Mouse (Mus musculus) natural killer cell, adult 2 months (primary cell): ENCODE measurements around the gene Dnaja1.
A peak's percentile ranks its signal among the peaks of the same experiment; 100 is the strongest.

ENCODE experiments used
- DNase-seq, 2 experiments: peaks; one replicate each; pipeline ENCODE4 v3.0.0; 2022; ENCODE audit warnings: low spot score in 2 of 2

Gene Dnaja1

GRCm38 (mm10) chr4:40735351-40735750 lies 13.4 kb downstream of the Dnaja1 start:
- DNase-seq: no peak

GRCm38 (mm10) chr4:40757157-40757779 lies 35.3 kb downstream of the Dnaja1 start:
- DNase-seq: no peak

- DNase-seq: peak; percentile 93 to 96
These were observed 36.0 kb downstream of the Dnaja1 start, which contains the start of gene Smu1 for GRCm38 (mm10) chr4:40757780-40758420. Gene Smu1, minus strand, starts transcription at chr4:40757923.

GRCm38 (mm10) chr4:40759876-40760275 lies 37.9 kb downstream of the Dnaja1 start:
- DNase-seq: peak in 1 of 2 experiments; percentile 13

DNA sequence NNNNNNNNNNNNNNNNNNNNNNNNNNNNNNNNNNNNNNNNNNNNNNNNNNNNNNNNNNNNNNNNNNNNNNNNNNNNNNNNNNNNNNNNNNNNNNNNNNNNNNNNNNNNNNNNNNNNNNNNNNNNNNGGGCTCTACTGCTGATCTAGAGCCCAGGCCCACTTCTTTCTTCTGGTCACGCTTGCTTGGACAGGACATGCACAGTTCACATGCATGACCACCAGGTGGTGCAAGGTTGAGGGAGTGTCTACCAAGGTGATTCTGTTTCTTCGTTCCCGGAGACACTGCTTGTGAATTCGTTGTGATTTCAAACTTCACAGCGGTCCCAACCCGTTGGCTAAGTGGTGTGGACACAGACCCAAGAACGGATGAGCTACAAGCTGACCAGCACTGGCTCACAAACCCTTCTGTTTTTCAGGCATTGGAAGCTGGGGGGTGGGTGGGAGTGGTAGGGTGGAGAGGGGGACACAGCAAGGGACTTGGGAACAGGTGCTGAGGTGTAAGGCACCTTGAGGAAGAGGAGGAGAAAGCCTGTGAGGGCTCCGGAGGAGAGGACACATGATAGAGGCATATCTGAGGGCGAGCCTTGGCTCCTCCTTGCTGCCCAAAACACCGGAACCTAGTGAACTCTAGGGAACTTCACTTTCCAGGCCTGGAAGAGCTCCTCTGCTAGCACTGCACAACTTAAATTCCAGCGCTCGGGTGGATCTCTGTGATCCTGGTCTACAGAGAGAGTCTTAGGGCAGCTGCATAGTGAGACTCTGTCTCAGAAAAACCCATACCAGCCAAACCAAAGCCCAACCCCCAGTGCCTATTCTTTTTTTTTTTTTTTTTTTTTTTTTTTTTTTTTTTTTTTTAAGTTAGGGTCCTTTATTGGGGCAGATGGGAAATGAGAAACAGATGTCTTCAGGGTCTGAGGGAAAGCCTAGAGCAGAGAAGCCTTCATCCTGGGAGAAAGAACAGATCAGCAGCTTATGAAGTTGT lies 52.6 kb downstream of the Dnaja1 start:
- peak; percentile 75 to 87 for DNase-seq

DNA sequence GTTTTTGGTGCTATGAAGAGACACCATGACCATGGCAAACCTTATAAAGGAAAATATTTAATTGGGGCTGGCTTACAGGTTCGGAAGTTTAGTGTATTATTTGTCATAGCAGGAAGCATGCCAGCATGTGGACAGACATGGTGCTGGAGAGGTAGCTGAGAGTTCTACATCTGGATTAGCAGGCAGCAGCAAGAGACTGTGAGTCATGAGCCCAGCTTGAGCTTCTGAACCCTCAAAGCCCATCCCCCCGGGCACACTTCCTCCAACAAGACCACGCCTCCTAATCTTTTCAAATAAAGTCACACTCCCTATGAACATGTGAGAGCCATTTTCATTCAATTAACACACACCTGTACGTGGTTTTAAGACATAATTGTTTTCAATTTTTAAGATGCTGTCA lies 54.5 kb downstream of the Dnaja1 start:
- DNase-seq: peak; percentile 60 to 71

DNA sequence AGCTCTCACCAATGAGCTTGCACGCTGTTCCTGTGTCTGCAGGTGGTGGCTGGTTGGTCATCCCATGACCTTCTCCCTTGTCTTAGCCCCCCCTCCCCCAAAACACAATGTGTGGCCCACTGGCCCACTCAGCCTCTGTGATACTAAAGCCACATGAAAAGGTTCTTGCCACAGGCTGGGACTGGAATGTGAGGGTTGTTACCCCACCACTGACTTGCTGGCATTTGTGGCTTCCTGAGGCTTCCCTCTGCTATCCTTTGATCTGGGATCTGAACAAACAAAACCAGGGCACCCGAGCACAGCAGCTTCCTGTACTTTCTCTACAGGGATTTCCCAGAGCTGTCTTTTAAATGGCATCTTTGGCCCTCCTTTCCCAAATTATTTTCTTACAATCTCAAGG lies 55.2 kb downstream of the Dnaja1 start:
- DNase-seq: no peak

DNA sequence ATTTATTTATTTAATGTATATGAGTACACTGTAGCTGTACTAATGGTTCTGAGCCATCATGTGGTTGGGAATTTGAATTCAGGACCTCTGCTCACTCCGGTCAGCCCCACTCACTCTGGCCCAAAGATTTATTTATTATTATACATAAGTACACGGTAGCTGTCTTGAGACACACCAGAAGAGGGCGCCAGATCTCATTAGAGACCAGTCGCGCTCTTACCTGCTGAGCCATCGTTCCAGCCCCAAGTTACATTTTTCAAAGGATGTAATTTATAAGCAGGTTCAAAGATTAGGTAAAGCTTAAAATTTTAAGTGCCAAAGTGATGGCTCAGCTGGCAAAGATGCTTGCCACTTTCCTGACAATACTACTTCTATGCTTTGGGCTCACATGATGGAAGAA lies 56.7 kb downstream of the Dnaja1 start:
- DNase-seq: peak in 1 of 2 experiments; percentile 40

DNA sequence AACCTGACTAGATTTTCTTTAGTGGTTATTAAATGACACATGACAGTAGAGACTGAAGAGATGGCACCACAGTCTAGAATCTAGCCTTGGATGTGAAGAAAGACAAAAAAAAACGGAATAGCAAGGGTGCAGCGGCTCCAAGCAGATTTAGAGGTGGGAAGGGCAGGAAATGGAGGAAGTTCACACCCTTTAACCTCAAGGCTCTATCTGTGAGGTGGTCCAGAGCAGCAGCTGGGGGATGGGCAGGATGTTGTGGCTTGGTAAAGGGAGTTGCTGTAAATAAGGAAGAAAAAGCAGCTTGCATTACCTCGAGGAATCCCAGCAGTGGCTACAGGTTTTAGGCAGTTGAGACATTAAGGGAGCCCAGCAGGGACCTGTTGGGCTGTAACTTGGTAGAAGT lies 59.2 kb downstream of the Dnaja1 start:
- peak; percentile 91 to 92 for DNase-seq

GRCm38 (mm10) chr4:40781797-40782495 lies 60.0 kb downstream of the Dnaja1 start:
- DNase-seq: peak; percentile 89 to 91

DNA sequence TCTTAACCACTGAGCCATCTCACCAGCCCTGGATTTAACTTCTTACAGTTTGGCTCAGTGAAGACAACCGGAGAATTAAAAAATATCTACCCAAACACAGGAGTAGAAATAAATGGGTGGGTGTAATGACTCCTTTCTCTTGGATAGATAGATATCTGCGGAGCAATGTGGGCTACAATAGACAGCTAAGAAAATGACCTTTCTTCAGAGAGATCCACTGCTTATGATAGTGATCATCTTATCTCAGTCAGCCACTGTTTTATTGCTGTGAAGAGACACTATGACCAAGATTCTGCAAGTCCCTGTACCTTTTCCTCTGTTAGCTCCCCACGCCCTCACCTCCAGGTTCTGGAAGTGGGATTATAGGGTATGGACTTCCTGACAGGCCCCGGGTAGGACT lies 61.1 kb downstream of the Dnaja1 start:
- no peak for DNase-seq

- DNase-seq: no peak
These were observed 62.7 kb downstream of the Dnaja1 start for GRCm38 (mm10) chr4:40784556-40785169.

DNA sequence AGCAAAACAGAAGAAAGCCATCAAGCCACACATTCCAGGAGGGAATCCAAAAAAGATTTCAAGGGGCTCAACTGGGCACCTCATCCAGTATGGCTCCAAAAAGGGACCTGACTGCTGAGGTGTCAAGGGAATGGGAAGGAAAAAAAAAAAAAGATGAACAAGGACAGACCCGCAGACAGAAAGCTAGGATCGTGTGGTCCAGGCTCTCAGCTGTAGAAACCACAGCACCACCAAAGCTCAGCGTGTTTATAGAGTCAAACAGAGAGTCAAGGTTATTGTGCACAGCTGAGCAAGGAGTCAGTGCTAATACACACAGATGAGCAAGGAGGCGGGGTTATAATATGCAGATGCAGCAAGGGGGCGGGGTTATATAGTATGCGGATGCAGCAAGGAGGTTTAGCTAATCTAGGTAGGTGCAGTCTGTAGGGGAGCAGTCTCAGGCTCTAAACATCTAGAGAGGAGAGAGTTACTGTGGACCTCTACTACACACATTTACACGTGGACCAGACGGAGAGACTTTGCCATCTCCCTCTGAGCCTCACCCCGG lies 63.7 kb downstream of the Dnaja1 start:
- DNase-seq: peak in 1 of 2 experiments; percentile 21

DNA sequence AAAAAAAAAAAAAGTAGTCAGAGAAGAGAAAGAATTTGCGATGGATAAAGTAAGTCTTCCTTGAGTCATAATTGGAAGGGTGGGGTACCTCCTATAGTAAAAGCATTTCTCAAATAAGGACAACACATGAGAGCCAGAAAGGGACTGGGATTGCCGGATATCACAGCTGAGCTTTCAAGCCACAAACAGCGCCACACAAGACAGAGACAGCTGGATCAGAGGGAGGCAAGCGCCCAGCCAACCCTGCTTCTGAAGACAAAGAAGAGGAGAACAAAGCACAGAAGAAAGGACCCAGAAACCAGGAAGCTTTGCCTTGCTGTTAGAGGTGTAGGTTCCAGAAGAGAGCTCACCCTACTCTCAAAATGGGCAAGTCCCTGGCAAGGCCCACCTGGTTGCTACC lies 64.6 kb downstream of the Dnaja1 start:
- DNase-seq: no peak
